Mouse (Mus musculus) liver, embryonic 14 days (tissue): ENCODE data around the gene Zfp827. TPM values are rescaled to one million over a fixed set of nuclear protein-coding genes. Genes with fewer than 3 reads are reported as not detected.

Experiments
- polyA plus RNA-seq: library from polyadenylated mRNA; depleted of rRNA; stranded (reverse); fragments of >200 nt; gene quantifications from 2 replicates; pipeline ENCODE4 v1.2.3, GENCODE M21; 2012; rRNA removed

Gene Zfp827
- polyA plus RNA-seq = 1.1 and 1.2 TPM in 2 replicates

DNA sequence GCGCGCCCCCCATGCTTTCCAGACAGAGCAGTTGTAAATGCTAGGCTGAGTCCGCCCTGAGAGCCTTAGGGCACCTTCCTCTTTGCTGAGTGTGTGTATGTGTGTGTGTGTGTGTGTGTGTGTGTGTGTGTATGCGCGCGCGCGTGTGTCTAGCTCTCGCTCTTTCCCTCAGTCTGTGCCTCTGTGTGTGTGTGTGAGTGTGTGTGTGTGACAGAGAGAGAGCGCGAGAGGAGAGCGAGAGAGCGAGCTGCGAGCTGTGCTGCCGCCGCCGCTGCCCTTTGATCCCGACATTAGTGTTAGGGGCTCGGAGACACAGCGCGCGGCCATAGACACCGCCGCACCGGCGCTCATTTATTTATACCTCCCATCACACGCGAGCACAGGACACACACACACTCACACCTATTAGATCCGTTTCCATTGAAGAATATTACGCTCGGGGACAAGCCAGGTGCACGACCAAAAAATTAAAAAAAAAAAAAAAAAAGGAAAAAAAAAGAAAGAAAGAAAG lies at the start of gene Zfp827:
TSS of gene Zfp827 (plus strand) at position 461 of the 511 bp plus-strand sequence.

Other genes with a start within 250 kb of the Zfp827 start
- 40.1 and 50.6 TPM in 2 replicates for gene Lsm6, start 207.3 kb upstream of the Zfp827 start, polyA plus RNA-seq
- not detected in 2 replicates for gene 1700011L22Rik, start 220.1 kb downstream of the Zfp827 start, polyA plus RNA-seq